8 mouse cellular contexts compared by ENCODE assay signal in the genomic region with DNA sequence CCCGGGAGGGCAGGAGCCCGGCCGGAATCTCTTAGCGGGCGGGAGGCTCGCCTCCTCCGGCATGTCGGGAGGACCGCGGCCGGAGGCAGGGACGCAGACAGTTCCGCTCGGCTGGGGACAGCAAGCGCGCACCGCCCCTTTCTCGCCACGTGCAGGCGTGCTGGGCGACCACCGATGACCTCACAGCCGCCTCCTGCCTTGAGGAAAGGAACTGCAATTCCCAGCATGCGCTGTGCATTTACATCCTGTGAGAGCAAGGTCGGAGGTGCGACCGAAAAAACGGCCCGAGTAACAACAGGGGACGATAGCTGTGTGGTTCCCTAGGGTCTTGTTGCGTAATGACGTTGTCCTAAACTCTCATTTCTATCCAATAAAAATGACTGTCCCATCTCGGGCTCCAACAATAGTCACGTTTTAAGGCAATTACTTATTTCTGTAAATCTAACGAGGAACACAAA. TPM values are rescaled to one million over a fixed set of nuclear protein-coding genes. Genes with fewer than 3 reads are reported as not detected.
A peak's percentile ranks its signal among the peaks of the same experiment; 100 is the strongest.
DNase-seq lines count a peak whose midpoint lies in the region; ATAC-seq lines count a peak whose summit lies in the region.

Gene Dhx33, minus strand, starts transcription at position 122 of the 458 bp plus-strand sequence.

- DNase-seq in c-Kit-negative CD71-positive TER-119-positive erythroid progenitor cells, embryonic 14.5 days (ENCODE audit: low read depth, low spot score): peak; percentile 89
- peak; percentile 99 for DNase-seq in fibroblast of lung, adult 2 months (ENCODE audit: low read depth)
- DNase-seq in kidney, postnatal 14 days: peak; percentile 98
- DNase-seq in liver, embryonic 13.5 days: peak; percentile 91
- peak; percentile 95 for DNase-seq in neural tube, embryonic 10.5 days (ENCODE audit: extremely low spot score, low spot score)

- H3K9me3 ChIP-seq in heart, embryonic 14.5 days (ENCODE audit: control insufficient read depth, low read length): no peaks in the 10 kb centered on the region
- no peaks in the 10 kb centered on the region for H3K9me3 ChIP-seq in liver, embryonic 13.5 days (replicated peaks)
- no peaks in the 10 kb centered on the region for H3K9me3 ChIP-seq in stomach, embryonic 16.5 days (replicated peaks; ENCODE audit: control insufficient read depth, low read length)

- peaks cover 41% of the 10 kb centered on the region for H3K36me3 ChIP-seq in heart, embryonic 14.5 days (ENCODE audit: control insufficient read depth, insufficient read depth, low read length)
- H3K36me3 ChIP-seq in liver, embryonic 13.5 days: peaks cover 25% of the 10 kb centered on the region
- peaks cover 7% of the 10 kb centered on the region; the same call in 1 of the 2 replicates for H3K36me3 ChIP-seq in stomach, embryonic 16.5 days (ENCODE audit: control insufficient read depth, insufficient read depth, low read length)

- H3K27me3 ChIP-seq in heart, embryonic 14.5 days (ENCODE audit: control insufficient read depth, insufficient read depth, low read length): no peaks in the 10 kb centered on the region
- H3K27me3 ChIP-seq in liver, embryonic 13.5 days: no peaks in the 10 kb centered on the region
- no peaks in the 10 kb centered on the region for H3K27me3 ChIP-seq in stomach, embryonic 16.5 days (ENCODE audit: control insufficient read depth, insufficient read depth, low read length)

- under 1% methylated on average over 34 of the region's 35 CpGs for WGBS in heart, embryonic 14.5 days
- WGBS in liver, embryonic 13.5 days (ENCODE audit: insufficient replicate concordance): under 1% methylated on average over 35 of the region's 35 CpGs
- 0% methylated on average over 35 of the region's 35 CpGs for WGBS in stomach, embryonic 16.5 days

- ATAC-seq in CD4-positive, CD25-positive, alpha-beta regulatory T cell, adult 4 months: peak; percentile 96
- ATAC-seq in heart, embryonic 14.5 days (ENCODE audit: insufficient number of reproducible peaks, insufficient read depth, low FRiP score, low read depth): peak; percentile 98
- peak; percentile 91 for ATAC-seq in liver, embryonic 13.5 days (ENCODE audit: low read depth)
- ATAC-seq in stomach, embryonic 16.5 days (ENCODE audit: insufficient read depth, low FRiP score): peak; percentile 97

- H3K4me3 ChIP-seq in heart, embryonic 14.5 days (ENCODE audit: control insufficient read depth in 1 of 2, insufficient read depth in 1 of 2, low read depth in 1 of 2, low read length in 2 of 2): peak within 1 kb of the TSS; percentile 67 to 86
- peak within 1 kb of the TSS; percentile 96 for H3K4me3 ChIP-seq in liver, embryonic 13.5 days (replicated peaks)
- peak within 1 kb of the TSS; percentile 91 for H3K4me3 ChIP-seq in stomach, embryonic 16.5 days (replicated peaks; ENCODE audit: low read length)

- H3K27ac ChIP-seq in heart, embryonic 14.5 days (replicated peaks in 1 of 2; ENCODE audit: control insufficient read depth in 1 of 2, insufficient read depth in 1 of 2, low read depth in 2 of 2, low read length in 2 of 2): peak within 1 kb of the TSS; percentile 44 to 84
- H3K27ac ChIP-seq in liver, embryonic 13.5 days: peak within 1 kb of the TSS; percentile 77
- H3K27ac ChIP-seq in stomach, embryonic 16.5 days (ENCODE audit: low read length): peak within 1 kb of the TSS; percentile 84

- peaks cover 3 to 17% of the 10 kb centered on the region in 2 experiments; a peak in 3 of 4 replicates for H3K4me1 ChIP-seq in heart, embryonic 14.5 days (ENCODE audit: control insufficient read depth in 2 of 2, insufficient read depth in 2 of 2, low read length in 2 of 2)
- H3K4me1 ChIP-seq in liver, embryonic 13.5 days (replicated peaks): peaks cover 31% of the 10 kb centered on the region
- peaks cover 13% of the 10 kb centered on the region for H3K4me1 ChIP-seq in stomach, embryonic 16.5 days (ENCODE audit: control insufficient read depth, insufficient read depth, low read length)

- H3K9ac ChIP-seq in heart, embryonic 14.5 days (ENCODE audit: low read length): peak within 1 kb of the TSS; percentile 79
- peak within 1 kb of the TSS; percentile 86 for H3K9ac ChIP-seq in liver, embryonic 13.5 days
- peak within 1 kb of the TSS; percentile 85 for H3K9ac ChIP-seq in stomach, embryonic 16.5 days (ENCODE audit: low read length)

- H3K4me2 ChIP-seq in heart, embryonic 14.5 days (ENCODE audit: low read length): peak within 1 kb of the TSS; percentile 83
- H3K4me2 ChIP-seq in liver, embryonic 13.5 days: peak within 1 kb of the TSS; percentile 90
- H3K4me2 ChIP-seq in stomach, embryonic 16.5 days (ENCODE audit: low read depth, low read length): peak within 1 kb of the TSS; percentile 68

RNA-seq across cellular contexts. Expression of gene Dhx33, which starts in this region (rescaled TPM):
- 1 to 10 TPM; 5.0 to 6.0 TPM for polyA plus RNA-seq in CD4-positive, CD25-positive, alpha-beta regulatory T cell, adult 4 months (2017; shearing (Covaris generic))
- 13.3 and 13.6 TPM in 2 replicates for polyA plus RNA-seq in heart, embryonic 14.5 days (2014; fragmentation: Nextera tagmentation; extraction: Ambion mirVana)
- polyA plus RNA-seq in liver, embryonic 13.5 days (2015; fragmentation: Nextera tagmentation; extraction: Ambion mirVana): 7.5 and 10.2 TPM in 2 replicates
- polyA plus RNA-seq in stomach, embryonic 16.5 days (2015; fragmentation: Nextera tagmentation; extraction: Ambion mirVana): 16.4 and 16.5 TPM in 2 replicates

Comparison
In these comparisons a context has a peak if more than half of its experiments do, and no peak if none do; other contexts are left out.
1. Peak in every context shown above with its lines: DNase-seq, ATAC-seq, H3K4me3 ChIP-seq and H3K27ac ChIP-seq.